ENCODE assay signal across 31 mouse cellular contexts in the genomic region with DNA sequence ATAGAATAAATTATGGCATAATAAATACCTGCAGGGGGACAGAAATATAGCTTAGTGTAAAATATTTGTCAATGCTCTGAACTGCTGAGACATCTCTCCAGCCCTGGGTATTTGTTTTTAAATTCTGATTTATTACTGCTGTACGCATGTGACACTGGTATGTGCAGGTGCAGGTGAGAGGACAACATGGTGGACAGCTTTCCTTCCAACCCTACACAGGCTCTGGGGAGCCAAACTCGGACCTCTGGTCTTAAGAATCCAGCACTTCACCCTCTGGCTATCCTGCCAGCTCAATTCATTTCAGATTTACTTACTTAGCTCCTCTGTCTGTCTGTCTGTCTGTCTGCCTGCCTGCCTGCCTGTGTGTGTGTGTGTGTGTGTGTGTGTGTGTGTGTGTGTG.
"Had no signal": no experiment of that assay in that cellular context is flagged by ENCODE, and none has a peak within 500 bp of the region (broad histone marks: within the 10 kb centered on the region; RNA-seq: fewer than 3 reads in every experiment).

No protein-coding gene starts in this region.

- H3K4me1 ChIP-seq: limb, embryonic 10.5 days; limb, embryonic 12.5 days; limb, embryonic 13.5 days; limb, embryonic 15.5 days; liver, embryonic 12.5 days; liver, embryonic 13.5 days; liver, embryonic 15.5 days; lung, embryonic 15.5 days; midbrain, embryonic 10.5 days; midbrain, embryonic 12.5 days; midbrain, embryonic 13.5 days; midbrain, embryonic 15.5 days; neural tube, embryonic 12.5 days had no signal

- H3K4me3 ChIP-seq: left cerebral cortex, adult 2 months; limb, embryonic 10.5 days; limb, embryonic 12.5 days; limb, embryonic 13.5 days; limb, embryonic 15.5 days; liver, embryonic 12.5 days; liver, embryonic 13.5 days; liver, embryonic 15.5 days; lung, embryonic 15.5 days; megakaryocyte, embryonic 14.5 days; midbrain, embryonic 10.5 days; midbrain, embryonic 12.5 days; midbrain, embryonic 13.5 days; midbrain, embryonic 15.5 days; myocyte; neural tube, embryonic 12.5 days had no signal

- H3K27ac ChIP-seq: left cerebral cortex, adult 2 months; limb, embryonic 10.5 days; limb, embryonic 12.5 days; limb, embryonic 13.5 days; limb, embryonic 15.5 days; liver, embryonic 12.5 days; liver, embryonic 13.5 days; liver, embryonic 14.5 days; liver, embryonic 15.5 days; lung, embryonic 15.5 days; macrophage; midbrain, embryonic 10.5 days; midbrain, embryonic 12.5 days; midbrain, embryonic 13.5 days; midbrain, embryonic 15.5 days; neural tube, embryonic 12.5 days had no signal

- ATAC-seq: liver, embryonic 12.5 days; liver, postnatal 0 days; lung, postnatal 0 days; midbrain, embryonic 13.5 days; midbrain, embryonic 15.5 days had no signal

- H3K9me3 ChIP-seq: limb, embryonic 10.5 days; limb, embryonic 12.5 days; limb, embryonic 13.5 days; limb, embryonic 15.5 days; liver, embryonic 12.5 days; liver, embryonic 13.5 days; liver, embryonic 15.5 days; lung, embryonic 15.5 days; megakaryocyte, embryonic 14.5 days; midbrain, embryonic 10.5 days; midbrain, embryonic 12.5 days; midbrain, embryonic 13.5 days; midbrain, embryonic 15.5 days; neural tube, embryonic 12.5 days had no signal

- H3K27me3 ChIP-seq: limb, embryonic 12.5 days; limb, embryonic 13.5 days; limb, embryonic 15.5 days; liver, embryonic 12.5 days; liver, embryonic 13.5 days; liver, embryonic 15.5 days; lung, embryonic 15.5 days; megakaryocyte, embryonic 14.5 days; midbrain, embryonic 12.5 days; midbrain, embryonic 13.5 days; midbrain, embryonic 15.5 days; neural tube, embryonic 12.5 days had no signal

- DNase-seq: left cerebral cortex, postnatal 4 days; liver; liver, embryonic 13.5 days; liver, postnatal 0 days; lung, adult 18-20 months; lung, adult 2 months; lung, embryonic 14.5 days; lung, postnatal 10 days; lung, postnatal 14 days; lung, postnatal 36 days; lung, postnatal 4 days; midbrain, embryonic 14.5 days had no signal

- H3K9ac ChIP-seq: limb, embryonic 12.5 days; limb, embryonic 13.5 days; limb, embryonic 15.5 days; liver, embryonic 12.5 days; liver, embryonic 13.5 days; liver, embryonic 14.5 days; liver, embryonic 15.5 days; liver, postnatal 0 days; lung, embryonic 14.5 days; lung, embryonic 15.5 days; midbrain, embryonic 12.5 days; midbrain, embryonic 13.5 days; midbrain, embryonic 15.5 days; neural tube, embryonic 12.5 days had no signal

- H3K4me2 ChIP-seq: limb, embryonic 12.5 days; limb, embryonic 13.5 days; limb, embryonic 15.5 days; liver, embryonic 11.5 days; liver, embryonic 12.5 days; liver, embryonic 13.5 days; liver, embryonic 15.5 days; lung, embryonic 14.5 days; lung, embryonic 15.5 days; midbrain, embryonic 12.5 days; midbrain, embryonic 13.5 days; midbrain, embryonic 15.5 days; neural tube, embryonic 12.5 days had no signal
